Mouse (Mus musculus): Measurements from ENCODE around the gene Slc35a3. TPM values are rescaled to one million over a fixed set of nuclear protein-coding genes. Genes with fewer than 3 reads are reported as not detected.
"Not testable (repeated sequence)": the region's sequence is repeated elsewhere in the genome, so short reads cannot be mapped to it uniquely, and the experiment has no call there.

Gene Slc35a3
- 10 to 100 TPM in 3 of 4 experiments, 1 to 10 TPM in 1; 10.0 to 14.0 (median 11.7) TPM for total RNA-seq (2022)

DNA sequence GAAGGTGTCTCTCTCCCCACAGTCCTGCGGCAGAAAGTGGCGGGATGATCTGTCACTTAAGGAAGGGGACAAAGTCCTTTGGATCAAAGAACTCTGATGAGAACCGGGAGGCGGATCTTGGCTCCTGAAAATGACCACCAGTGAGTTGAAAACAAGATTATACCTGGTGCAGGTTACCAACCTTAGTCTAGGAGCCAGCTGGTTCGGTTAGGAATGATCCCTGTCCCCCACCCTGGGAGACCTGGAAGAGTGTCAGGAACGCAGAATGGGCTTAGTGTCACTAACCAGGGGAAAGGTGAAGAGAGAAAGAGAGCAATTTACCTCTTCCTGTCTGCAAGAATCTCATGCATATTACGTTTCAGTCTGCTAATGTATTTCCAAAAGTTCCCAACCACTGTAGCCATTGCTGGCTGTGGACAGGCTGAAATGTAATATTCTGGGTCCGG is at the start of gene Slc35a3:
Gene Slc35a3 (minus strand): TSS at position 396 of the 446 bp plus-strand sequence.
- DNase-seq (ENCODE audit: low spot score) = peak; percentile 33

DNA sequence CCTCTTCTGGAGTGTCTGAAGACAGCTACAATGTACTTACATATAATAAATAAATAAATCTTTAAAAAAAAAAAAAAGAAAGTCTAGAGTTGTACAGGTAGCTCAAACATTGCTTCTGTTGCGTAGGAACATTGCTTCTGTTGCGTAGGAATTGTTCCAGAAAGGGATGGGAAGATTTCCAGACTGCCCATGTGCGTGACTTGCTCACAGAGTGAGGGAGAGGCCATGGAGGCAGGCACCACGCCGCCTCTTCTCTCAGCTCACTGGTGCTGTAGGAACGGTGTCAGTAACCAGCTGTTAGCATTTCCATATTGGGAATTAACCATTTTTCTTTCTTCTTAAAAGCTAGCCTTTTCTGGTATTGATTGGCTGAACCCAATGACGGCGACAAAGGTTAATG is 40.2 kb upstream of the Slc35a3 start:
- DNase-seq (ENCODE audit: low spot score) = no peak

DNA sequence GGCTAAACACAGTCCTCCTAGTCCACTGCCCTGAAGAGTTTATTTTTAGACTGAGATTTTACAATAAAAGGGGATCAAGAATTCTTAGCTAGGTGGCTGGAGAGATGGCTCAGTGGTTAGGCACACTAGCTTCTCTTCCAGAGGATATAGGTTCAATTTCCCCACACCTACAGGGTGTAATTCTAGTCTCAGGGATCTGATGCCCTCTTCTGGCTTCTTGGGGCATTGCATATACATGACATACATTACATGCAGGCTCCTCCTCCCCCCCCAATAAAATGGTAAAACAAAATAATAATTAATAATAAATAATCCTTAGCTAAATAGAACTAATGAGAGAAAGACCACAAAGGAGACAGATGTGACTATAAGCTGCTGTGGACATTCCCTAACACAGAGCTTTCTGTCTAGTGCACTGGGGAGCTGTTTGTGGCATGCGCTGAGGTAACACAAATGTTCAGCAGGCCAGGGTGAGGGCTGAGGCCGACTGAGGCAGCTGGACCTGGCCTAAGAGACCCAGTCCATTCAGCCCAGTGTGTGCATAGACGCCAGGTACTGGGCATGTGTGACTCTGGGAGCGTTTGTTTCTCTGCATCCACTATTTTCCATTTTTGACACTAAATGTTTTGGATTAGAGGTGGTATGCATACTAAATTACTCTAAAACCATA is 38.7 kb upstream of the Slc35a3 start:
- DNase-seq (ENCODE audit: low spot score) = peak; percentile 56

DNA sequence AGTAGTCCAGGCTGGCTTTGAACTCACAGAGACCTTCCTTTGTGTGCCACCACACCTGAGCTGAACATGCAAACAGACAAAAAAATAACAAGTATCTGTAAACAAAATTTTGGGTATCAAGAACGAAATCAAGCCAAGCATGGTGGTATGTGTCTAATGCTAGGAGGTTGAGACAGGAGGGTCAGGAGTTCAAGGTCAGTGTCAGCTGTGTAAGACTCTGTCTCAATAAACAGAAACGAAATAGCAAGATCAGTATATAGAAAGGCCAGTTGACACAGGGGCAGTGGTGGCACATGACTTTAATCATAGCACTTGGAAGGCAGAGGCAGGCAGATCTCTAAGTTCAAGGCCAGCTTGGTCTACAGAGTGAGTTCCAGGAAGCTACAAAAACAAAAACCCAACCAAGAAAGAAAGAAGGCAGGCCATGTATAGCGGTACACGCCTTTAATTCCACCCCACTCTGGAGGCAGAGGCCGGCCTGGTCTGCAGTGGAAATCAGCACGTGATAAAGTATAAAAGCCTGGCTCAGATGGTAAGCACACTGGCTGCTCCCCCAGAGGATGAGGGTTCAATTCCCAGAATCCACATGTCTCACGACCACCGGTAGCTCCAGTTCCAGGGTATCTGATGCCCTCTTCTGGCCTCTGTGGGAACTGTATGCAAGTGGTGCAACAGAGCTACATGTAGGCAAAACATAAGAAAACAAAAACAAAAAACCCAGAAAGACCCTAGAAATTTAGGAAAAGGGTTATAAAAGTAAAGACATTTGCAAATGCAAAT is 36.0 kb upstream of the Slc35a3 start:
- no peak for DNase-seq (ENCODE audit: low spot score)

DNA sequence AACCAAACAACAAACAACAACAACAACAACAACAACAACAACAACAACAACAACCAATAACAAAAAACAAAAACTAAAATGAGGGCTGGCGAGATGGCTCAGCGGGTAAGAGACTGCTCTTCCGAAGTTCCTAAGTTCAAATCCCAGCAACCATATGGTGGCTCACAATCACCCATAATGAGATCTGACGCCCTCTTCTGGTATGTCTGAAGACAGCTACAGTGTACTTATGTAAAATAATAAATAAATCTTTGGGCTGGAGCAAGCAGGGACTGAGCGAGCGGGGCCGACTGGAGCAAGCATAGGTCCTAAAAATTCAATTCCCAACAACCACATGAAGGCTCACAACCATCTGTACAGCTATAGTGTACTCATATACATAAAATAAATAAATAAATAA is 35.0 kb upstream of the Slc35a3 start:
- not testable (repeated sequence) for DNase-seq (ENCODE audit: low spot score)

DNA sequence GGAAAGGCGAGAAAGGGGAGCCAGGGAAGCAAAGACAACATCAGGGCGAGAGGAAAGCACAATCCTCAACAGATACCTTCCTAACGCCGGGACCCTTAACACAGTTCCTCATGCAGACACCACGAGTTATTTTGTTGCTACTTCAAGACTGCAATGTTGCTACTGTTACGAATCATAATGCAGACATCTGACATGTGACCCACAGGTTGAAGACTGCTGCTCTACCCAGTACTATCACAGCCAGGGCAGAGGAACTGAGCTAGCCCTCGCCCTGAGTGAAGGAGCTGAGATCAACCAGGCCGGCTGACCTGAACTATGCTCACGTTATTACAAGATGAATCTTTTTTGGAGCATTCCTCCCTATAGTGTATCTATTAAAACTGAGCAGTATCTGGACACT is 28.3 kb upstream of the Slc35a3 start:
- DNase-seq (ENCODE audit: low spot score) = no peak

DNA sequence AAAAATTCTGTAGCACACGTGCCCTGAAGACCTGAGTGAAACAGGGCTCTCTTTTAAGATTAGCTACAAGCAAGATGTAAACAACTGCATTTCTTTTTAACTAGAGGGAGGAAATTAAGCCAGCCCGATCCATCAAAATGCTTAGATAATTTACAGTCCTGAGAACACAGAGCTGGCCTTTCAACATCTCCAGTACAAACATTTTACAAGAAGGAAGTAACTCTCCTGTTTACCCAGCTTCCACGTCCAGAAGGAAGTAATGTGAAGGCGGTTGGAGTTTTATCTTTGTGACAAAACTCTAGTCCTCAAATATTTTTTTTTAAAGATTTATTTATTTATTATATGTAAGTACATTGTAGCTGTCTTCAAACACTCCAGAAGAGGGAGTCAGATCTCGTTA is 27.5 kb upstream of the Slc35a3 start:
- no peak for DNase-seq (ENCODE audit: low spot score)

DNA sequence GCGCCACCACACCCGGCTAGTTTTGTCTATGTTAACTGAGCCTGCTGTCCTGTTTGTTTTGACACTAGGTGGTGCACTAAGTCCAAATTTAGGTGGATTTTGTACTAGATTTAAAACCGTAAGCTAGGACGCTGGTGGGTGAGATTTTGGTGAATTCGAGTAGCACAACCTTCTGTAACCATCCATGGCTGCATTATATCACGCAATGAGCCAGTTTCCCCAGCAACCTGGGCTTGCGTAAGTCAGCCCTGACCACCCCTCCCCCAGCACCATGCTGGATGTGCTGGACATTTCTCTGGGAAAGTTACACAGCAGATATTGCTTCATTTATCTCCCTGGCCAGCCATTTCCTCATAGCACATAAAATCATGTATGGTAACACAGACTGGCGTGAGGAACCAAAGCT is 24.7 kb upstream of the Slc35a3 start:
- DNase-seq (ENCODE audit: low spot score) = no peak

DNA sequence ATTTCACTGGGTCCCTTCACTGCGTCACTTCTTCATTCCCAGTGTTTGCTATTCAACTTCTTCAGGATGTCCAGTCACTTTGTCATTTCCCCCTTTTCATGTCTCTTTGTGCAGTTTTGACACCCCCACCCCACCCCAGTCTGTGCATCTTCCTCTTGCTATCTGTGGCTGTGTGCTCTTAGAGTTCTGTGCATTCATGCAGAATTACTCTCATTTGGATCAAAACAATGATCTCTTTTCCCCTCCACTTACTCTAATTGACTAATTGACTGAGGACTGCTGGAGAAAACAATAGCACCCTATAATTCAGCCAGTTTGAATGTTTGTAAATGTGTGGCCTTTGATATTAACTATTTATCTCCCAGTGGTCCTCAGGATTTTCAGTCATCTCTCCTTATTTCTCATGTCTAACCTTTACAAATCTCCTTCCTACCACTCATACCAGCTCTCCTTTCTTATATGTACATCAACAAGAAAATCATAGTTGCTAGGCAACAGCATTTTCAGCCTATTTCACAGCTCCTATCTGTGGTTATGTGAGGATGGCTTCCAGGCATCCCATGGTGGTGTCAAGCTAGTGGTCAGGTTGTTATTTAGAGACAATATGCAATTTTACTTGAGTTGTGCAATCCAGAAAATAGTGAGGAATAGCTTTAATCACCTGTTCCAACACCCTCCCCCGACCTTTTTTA is 17.0 kb upstream of the Slc35a3 start:
- no peak for DNase-seq (ENCODE audit: low spot score)

DNA sequence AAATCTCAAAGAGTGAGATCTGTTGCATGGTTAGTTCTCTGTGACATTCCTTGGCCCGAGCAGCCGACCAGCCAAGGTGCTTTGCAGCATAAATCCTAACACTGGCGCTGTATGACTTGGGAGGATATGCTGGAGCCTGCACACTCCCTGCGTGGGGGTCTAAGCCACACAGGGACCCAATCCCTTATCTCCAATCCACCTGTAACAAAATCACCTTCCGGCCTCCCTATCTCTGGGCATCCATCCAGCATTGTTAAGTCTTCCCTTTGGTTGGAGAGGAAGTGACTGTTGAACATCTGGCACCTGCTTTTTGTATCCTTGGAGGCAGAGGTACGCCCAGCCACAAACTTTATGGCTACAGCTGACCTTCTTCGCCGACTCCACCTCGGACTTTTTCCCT is 14.2 kb upstream of the Slc35a3 start:
- DNase-seq (ENCODE audit: low spot score) = peak; percentile 63

DNA sequence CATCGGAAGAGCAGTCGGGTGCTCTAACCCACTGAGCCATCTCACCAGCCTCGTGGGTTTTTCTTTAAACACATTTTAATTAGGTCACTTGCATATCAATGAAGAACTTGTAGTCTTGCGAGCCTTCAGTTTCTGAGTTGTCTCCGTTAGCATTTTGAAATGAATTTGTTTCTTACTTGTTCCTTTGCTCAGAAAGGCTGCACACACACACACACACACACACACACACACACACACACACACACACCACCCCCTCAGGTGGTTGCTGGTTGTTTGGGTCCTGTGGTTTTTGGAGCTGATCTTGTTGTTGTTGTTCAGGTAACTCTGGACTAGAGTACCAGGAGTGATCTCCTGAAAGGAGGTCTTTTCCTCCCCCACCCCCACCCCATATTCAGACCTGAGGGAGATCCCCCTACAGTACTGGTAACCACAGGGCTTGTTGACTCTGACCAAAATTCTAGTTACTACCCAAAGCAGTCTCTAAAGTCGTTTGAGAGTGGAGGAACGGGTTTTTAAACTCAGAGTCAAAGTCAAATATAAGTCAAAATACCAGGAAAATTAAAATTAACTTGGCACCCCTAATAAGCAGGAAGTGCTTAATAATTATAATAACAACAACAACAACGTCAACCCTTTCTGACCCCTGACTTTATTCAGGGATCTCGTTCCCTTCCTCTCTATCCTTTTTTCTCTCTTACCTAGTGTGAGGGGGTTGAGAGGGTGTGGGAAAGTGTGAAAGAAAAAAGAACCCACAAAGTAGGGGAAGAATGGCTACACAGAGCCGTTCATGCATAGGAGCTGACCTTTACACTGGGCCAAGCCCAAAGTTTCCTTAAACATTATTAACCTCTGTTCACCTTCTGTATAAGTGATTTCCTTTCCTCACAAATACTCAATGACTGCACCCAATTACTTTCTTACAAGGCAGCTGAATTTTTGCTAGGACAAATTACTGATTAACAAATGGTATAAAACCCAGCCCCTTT is 11.2 kb upstream of the Slc35a3 start:
- DNase-seq (ENCODE audit: low spot score) = no peak

DNA sequence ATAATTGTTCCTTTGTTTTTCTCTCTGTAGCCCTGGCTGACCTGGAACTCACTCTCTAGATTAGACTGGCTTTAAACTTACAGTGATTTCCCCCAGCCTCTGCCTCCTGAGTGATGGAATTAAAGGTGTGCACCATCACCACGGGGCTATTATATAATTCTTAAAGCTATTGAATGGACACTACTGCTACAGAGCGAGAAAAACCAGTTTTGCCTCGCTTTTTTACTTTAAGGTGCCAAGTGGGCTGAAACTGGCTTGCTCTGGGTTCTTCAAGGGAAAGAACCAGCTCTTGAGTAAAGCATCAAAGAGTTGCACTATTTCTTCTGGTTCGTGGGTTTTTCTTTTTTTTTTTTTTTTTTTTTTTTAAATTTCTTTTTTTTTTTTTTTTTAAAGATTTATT is 10.3 kb upstream of the Slc35a3 start:
- no peak for DNase-seq (ENCODE audit: low spot score)

DNA sequence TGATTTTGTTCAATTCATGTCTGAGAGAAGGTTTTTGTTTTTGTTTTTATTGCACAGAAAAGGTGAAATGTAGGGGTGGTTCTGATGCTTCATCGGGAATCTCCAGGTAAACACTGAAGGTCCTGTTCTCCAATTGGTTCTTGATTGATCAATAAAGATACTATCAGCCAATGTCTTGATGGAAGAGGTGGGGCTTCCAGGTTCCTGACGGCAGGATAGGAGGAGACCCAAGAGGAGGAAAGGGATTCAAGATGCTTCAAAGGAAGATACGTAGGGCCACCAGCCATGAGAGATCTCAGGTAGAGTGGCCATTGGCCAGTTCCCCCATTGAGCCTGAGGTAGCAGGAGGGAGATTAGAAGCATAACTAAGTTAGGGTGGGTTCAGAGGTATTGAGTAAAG is 6.3 kb upstream of the Slc35a3 start:
- no peak for DNase-seq (ENCODE audit: low spot score)

DNA sequence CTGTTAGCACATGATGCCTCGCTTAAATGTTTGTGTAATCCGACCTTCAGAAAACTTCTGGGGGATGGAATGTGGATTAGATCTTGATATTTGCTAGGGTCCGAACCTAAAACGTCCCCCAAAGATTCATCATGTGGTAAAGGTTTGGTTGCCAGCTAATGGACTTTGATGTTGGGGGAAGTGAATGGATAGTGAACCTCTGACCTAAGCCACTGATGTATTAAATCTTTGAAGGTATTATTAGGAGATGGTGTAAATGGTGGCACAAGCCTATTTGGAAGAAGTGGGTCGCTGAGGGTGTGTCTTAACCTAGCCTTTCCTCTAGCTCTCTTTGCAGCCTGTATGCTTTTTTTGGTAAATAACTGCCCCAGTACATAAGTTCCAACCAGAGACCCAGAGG is 400 bp upstream of the Slc35a3 start:
- DNase-seq (ENCODE audit: low spot score) = no peak

DNA sequence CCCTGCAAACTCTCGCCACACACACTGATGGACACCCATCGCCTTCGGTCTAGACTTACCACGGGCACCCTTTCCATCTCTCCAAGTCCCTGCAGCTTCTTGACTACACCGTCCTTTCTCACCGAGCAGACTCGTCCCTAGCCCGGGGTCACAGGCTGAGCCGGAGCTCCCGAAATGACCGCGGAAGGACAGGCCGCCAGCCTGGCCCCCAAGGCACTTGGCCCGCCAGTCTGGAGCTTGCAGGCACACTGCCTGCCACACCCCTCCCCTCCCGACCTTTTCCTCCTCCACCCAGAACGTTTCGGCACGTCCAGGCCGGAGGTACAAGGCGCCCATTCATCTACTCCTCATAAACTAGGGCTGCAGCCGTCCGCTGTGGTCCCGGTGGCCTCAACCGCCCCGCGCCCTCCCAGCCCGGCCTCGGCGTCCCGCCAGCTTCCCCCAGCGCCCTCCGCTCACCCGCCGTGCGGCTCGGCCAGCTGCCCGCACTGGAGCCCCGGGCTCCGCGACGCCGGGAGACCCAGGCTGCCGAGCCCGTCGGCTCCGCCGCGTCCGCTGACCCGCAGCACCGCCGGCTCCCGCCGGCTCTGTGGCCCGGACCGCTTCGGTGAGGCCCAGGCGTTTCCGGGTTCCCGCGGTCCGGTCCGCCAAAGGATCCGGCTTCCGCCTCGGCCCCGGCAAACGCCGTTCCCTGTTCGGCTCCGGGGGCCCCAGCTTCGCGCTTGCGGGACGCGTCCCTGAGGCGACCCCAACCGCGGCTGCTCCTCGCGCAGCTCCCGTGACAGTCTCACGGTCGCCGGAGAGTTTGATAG is 801 bp downstream of the Slc35a3 start:
- peak; percentile 74 for DNase-seq (ENCODE audit: low spot score)

DNA sequence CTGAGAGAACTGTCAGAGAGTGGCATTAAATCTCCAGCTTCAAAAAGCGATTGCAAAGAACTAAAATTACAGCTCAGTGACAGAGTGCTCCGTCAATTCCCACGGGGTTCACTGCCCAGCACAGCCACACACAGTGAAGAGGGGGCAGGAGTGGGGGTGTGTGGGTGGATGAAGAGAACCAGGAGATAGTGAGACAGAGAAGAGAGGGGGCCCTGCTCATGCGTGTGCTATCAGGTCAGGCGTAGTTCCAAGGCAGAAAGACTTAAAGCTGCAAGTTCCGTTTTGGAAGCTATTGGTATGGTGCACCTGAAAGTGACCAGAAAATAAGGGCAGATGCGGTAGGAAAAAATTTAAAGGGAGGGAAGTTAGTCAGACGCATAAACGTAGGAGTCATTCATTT is 1.7 kb downstream of the Slc35a3 start:
- DNase-seq (ENCODE audit: low spot score) = no peak

DNA sequence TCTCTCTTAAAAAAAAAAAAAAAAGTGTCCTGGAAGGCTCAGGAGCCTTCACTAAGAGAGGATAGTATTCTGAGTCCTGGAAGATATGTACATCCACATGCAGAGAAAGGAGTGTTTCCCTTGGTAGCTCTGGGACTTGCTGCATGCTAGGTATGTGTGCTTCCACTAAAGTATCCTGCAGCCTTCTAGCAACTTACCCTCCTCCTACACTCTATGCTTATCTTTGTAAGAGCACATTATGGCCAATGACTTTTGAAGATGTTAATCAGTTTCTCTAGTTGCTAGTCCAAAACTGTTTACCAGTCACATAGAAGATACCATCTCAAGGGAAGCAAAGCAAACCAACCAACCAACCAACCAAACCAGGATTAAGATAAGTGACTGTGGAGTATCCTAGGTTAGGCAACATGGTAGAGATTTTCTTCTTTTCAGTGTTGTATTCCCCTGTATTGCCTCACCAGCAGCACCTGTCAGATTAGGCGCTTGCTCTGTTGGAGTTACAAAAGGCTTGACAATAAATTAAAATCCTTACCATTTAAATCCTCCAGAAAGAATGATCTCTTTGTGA is 6.9 kb downstream of the Slc35a3 start:
- no peak for DNase-seq (ENCODE audit: low spot score)

DNA sequence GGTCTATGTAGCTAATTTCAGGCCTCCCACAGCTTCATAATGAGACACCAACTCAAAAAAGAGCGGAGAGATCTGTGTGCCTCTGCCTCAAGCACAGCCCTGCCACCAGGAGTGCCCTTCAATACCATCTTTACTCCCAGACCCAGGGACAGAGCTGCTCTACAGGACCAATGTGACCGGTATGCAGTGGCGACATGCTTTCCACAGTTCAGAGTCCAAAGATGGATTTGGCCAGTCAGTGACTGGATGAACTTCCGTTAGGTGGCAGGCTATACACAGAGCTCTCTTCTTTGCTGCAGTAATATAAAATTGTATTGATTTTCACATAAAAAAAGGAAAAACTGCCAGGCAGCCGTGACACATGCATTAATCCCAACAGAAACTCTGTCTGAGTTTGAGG is 8.8 kb downstream of the Slc35a3 start:
- no peak for DNase-seq (ENCODE audit: low spot score)

DNA sequence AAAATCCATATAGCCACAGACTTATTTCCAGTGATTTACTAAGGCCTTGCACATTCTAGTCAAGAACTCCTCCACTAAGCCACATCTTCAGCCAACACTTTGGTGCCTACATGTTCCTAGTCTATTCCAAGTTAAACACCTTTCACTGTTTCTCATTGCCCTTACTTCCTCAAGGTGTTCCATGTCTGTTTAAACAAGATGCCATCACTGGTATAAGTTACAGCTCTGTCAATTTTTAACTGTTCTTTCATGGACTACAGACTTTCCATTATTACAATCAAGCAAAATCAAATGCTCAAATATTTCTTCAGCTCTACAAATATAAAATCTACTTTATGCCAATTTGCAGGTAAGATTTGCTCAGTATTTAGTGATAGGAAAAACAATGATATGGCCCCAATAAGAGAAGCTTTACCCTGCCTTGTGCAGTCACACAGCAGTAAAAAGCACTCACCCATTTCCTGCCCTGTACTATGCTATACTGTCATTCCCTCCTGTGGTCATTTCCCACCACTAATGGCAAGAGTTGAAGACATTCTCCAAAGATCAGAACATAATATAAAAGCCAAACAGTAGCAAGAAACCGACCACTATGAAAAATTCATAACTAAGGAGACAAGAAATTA is 9.9 kb downstream of the Slc35a3 start:
- DNase-seq (ENCODE audit: low spot score) = no peak

DNA sequence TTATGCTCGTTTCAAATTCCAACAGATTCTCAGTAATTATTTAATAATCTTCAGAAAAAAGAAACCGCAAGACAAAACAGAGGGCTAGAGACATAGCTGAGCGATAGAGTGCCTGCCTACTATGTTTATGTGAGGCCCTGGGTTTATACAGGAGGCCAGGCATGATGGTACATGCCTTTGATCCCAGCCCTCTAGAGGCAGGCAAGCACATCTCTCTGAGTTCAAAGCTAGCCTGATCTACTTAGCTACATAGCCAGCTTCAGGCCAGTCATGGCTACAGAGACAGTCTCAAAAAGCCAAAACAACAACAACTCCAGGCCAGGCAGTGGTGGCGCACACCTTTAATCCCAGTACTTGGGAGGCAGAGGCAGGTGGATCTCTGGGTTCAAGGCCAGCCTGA is 11.0 kb downstream of the Slc35a3 start:
- DNase-seq (ENCODE audit: low spot score) = no peak

Data from heart, adult 8-10 months (tissue).